Mouse (Mus musculus) lung, postnatal 0 days (tissue): ENCODE results near the gene Insl5.

Experiments
- CTCF ChIP-seq: IDR thresholded peaks from 2 replicates; pipeline ENCODE4 v1.5.1; 2016; ENCODE audit warnings: antibody characterized with exemption, mild to moderate bottlenecking
- EP300 ChIP-seq: IDR thresholded peaks from 2 replicates; pipeline ENCODE4 v1.6.1; 2016; ENCODE audit warnings: antibody characterized with exemption, mild to moderate bottlenecking, control low read depth

DNA sequence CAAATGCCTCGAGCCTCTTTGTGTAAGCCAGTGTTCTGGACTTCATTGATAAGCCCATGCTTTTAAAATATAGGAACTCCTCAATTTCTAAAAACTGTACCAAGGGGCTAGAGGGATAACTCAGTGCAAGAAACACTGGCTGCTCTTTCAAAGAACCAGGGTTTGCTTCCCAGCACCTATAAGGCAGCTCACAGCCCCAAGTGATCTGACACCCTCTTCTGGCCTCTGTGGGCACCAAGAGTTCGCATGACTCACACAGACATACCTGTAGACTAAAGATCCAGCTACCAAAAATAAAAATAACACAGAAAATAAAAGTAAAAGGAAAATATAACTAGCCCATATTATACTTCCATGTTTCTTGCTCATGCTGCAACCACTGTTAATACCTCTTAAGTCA is 38.9 kb downstream of the Insl5 start:
- TF ChIP-seq CTCF (no peak), EP300 (no peak)
